Comparison of ENCODE assay signal across 8 mouse cellular contexts in genomic region chr2:153668754-153669376, GRCm38 (mm10). TPM values are rescaled to one million over a fixed set of nuclear protein-coding genes. Genes with fewer than 3 reads are reported as not detected.
DNase-seq lines count a peak whose midpoint lies in the region; ATAC-seq and TF ChIP-seq lines count a peak whose summit lies in the region.

No protein-coding gene starts in this region.

- H3K4me3 ChIP-seq in liver, adult 2 months (ENCODE audit: insufficient read depth, low read depth, low read length), result no peak overlapping the region
- no peak overlapping the region for H3K4me3 ChIP-seq in liver, embryonic 12.5 days
- no peak overlapping the region for H3K4me3 ChIP-seq in midbrain, embryonic 15.5 days

- 0 out of 2 replicates have a peak, but pooled peaks cover 2% of the 10 kb centered on the region for H3K4me1 ChIP-seq in liver, adult 2 months (ENCODE audit: control insufficient read depth, insufficient read depth, low read length)
- H3K4me1 ChIP-seq in liver, embryonic 12.5 days, result no peaks in the 10 kb centered on the region
- H3K4me1 ChIP-seq in midbrain, embryonic 15.5 days, result no peaks in the 10 kb centered on the region

- no peaks in the 10 kb centered on the region for H3K9me3 ChIP-seq in liver, embryonic 12.5 days (replicated peaks)
- no peaks in the 10 kb centered on the region for H3K9me3 ChIP-seq in midbrain, embryonic 15.5 days

- DNase-seq in liver, adult 2 months (ENCODE audit: extremely low read depth, low read depth, low spot score), result peak; percentile 66
- DNase-seq in adipocyte (ENCODE audit: low spot score), result peak; percentile 72
- DNase-seq in embryo, embryonic 11.5 days (ENCODE audit: low read depth, low spot score), result peak; percentile 43
- DNase-seq in layer of hippocampus, adult 11-12 months (ENCODE audit: low spot score), result peak; percentile 60
- no peak for DNase-seq in thymus, adult 18-20 months
- DNase-seq in urinary bladder, postnatal 4 days (ENCODE audit: low spot score in 2 of 2), result no peak

- ATAC-seq in liver, embryonic 12.5 days, result no peak
- ATAC-seq in midbrain, embryonic 15.5 days (replicated peaks), result 0 out of 2 replicates have a peak, but pooled peaks have one; percentile 70

- WGBS in liver, adult 2 months, result 55% methylated on average over 7 of the region's 7 CpGs
- 64% methylated on average over 7 of the region's 7 CpGs for WGBS in liver, embryonic 12.5 days (ENCODE audit: insufficient replicate concordance)
- 63% methylated on average over 7 of the region's 7 CpGs for WGBS in midbrain, embryonic 15.5 days

- no peaks in the 10 kb centered on the region for H3K79me2 ChIP-seq in liver, adult 2 months (ENCODE audit: control insufficient read depth, insufficient read depth, low read length)

- no peak overlapping the region for H3K27ac ChIP-seq in liver, adult 2 months (replicated peaks; ENCODE audit: insufficient read depth, low read depth, low read length)
- no peak overlapping the region for H3K27ac ChIP-seq in liver, embryonic 12.5 days
- H3K27ac ChIP-seq in midbrain, embryonic 15.5 days, result no peak overlapping the region

- peak; percentile 49; the same call in 1 of the 2 replicates for TF ChIP-seq CTCF in liver, adult 2 months (IDR thresholded peaks at IDR 0.05; ENCODE audit: low read depth, low read length)

- H3K36me3 ChIP-seq in liver, adult 2 months (ENCODE audit: control insufficient read depth, insufficient read depth, low read length), result peaks cover 4% of the 10 kb centered on the region
- H3K36me3 ChIP-seq in liver, embryonic 12.5 days, result peaks cover 53% of the 10 kb centered on the region
- H3K36me3 ChIP-seq in midbrain, embryonic 15.5 days (replicated peaks), result no peaks in the 10 kb centered on the region

- no peak overlapping the region for H3K9ac ChIP-seq in liver, adult 2 months (ENCODE audit: low read depth, low read length)
- no peak overlapping the region for H3K9ac ChIP-seq in liver, embryonic 12.5 days
- no peak overlapping the region for H3K9ac ChIP-seq in midbrain, embryonic 15.5 days

- TF ChIP-seq POLR2A in liver, adult 2 months (IDR thresholded peaks at IDR 0.05; ENCODE audit: extremely low read depth, insufficient read depth, low read length), result no peak

- H3K27me3 ChIP-seq in liver, adult 2 months (ENCODE audit: control insufficient read depth, insufficient read depth, low read length), result no peaks in the 10 kb centered on the region
- no peaks in the 10 kb centered on the region for H3K27me3 ChIP-seq in liver, embryonic 12.5 days (replicated peaks)
- no peaks in the 10 kb centered on the region for H3K27me3 ChIP-seq in midbrain, embryonic 15.5 days (replicated peaks)

- no peak overlapping the region for H3K4me2 ChIP-seq in liver, embryonic 12.5 days
- H3K4me2 ChIP-seq in midbrain, embryonic 15.5 days, result no peak overlapping the region

RNA-seq across cellular contexts. Expression of gene Dnmt3b, which starts 19.6 kb away (rescaled TPM):
- total RNA-seq in liver, adult 2 months (2014; rRNA removed), result 0.54 and 0.65 TPM in 2 replicates
- 2.2 and 3.4 TPM in 2 replicates for polyA plus RNA-seq in liver, adult 2 months (2012; rRNA removed)
- polyA plus RNA-seq in liver, embryonic 12.5 days (2016; fragmentation: Nextera tagmentation; extraction: Ambion mirVana), result 16.6 and 17.1 TPM in 2 replicates
- polyA plus RNA-seq in midbrain, embryonic 15.5 days (2015; fragmentation: Nextera tagmentation; extraction: Ambion mirVana), result 4.3 and 4.4 TPM in 2 replicates

RNA-seq across cellular contexts. Expression of gene Dnmt3c, which starts 27.6 kb away (rescaled TPM):
- total RNA-seq in liver, adult 2 months (2014; rRNA removed), result not detected in 2 replicates
- polyA plus RNA-seq in liver, adult 2 months (2012; rRNA removed), result not detected in 2 replicates
- polyA plus RNA-seq in liver, embryonic 12.5 days (2016; fragmentation: Nextera tagmentation; extraction: Ambion mirVana), result 0.42 and 0.58 TPM in 2 replicates
- 0.13 TPM in 1 of 2 replicates, not detected in the other for polyA plus RNA-seq in midbrain, embryonic 15.5 days (2015; fragmentation: Nextera tagmentation; extraction: Ambion mirVana)

RNA-seq across cellular contexts. Expression of gene Commd7, which starts 36.3 kb away (rescaled TPM):
- total RNA-seq in liver, adult 2 months (2014; rRNA removed), result 6.3 and 8.0 TPM in 2 replicates
- 12.2 and 13.7 TPM in 2 replicates for polyA plus RNA-seq in liver, adult 2 months (2012; rRNA removed)
- polyA plus RNA-seq in liver, embryonic 12.5 days (2016; fragmentation: Nextera tagmentation; extraction: Ambion mirVana), result 44.0 and 45.7 TPM in 2 replicates
- 94.9 and 98.5 TPM in 2 replicates for polyA plus RNA-seq in midbrain, embryonic 15.5 days (2015; fragmentation: Nextera tagmentation; extraction: Ambion mirVana)

Comparison
In these comparisons a context has a peak if more than half of its experiments do, and no peak if none do; other contexts are left out.
1. DNase-seq: peak in liver, adult 2 months (single experiment), adipocyte (single experiment), embryo, embryonic 11.5 days (single experiment) and layer of hippocampus, adult 11-12 months (single experiment); none in thymus, adult 18-20 months (0 of 2) and urinary bladder, postnatal 4 days (0 of 2).